Mouse (Mus musculus) adrenal gland, postnatal 36 days (tissue): ENCODE data around the gene L3mbtl3. TPM values are rescaled to one million over a fixed set of nuclear protein-coding genes. Genes with fewer than 3 reads are reported as not detected.

Source experiments
- DNase-seq, 2 experiments: peaks; one replicate each; pipeline ENCODE4 v3.0.0; 2021; ENCODE audit warnings: mixed read lengths in 1 of 2
- microRNA-seq: library from miRNA; unstranded; fragments of <30 nt; microRNA quantifications from one replicate; pipeline ENCODE4 v1.2.0, GENCODE M21; 2021
- total RNA-seq, 2 experiments: library from RNA; stranded (reverse); gene quantifications; 2 replicates each; pipeline ENCODE4 v1.2.3; 2021

L3mbtl3 gene
- total RNA-seq, 2 experiments from 2014 or later = 11.8 to 17.9 TPM

- no peak for DNase-seq
Measured at GRCm38 (mm10) chr10:26239090-26239489, 136.7 kb downstream of the L3mbtl3 start.

- no peak for DNase-seq
Measured at GRCm38 (mm10) chr10:26238559-26238958, 137.2 kb downstream of the L3mbtl3 start.

DNA sequence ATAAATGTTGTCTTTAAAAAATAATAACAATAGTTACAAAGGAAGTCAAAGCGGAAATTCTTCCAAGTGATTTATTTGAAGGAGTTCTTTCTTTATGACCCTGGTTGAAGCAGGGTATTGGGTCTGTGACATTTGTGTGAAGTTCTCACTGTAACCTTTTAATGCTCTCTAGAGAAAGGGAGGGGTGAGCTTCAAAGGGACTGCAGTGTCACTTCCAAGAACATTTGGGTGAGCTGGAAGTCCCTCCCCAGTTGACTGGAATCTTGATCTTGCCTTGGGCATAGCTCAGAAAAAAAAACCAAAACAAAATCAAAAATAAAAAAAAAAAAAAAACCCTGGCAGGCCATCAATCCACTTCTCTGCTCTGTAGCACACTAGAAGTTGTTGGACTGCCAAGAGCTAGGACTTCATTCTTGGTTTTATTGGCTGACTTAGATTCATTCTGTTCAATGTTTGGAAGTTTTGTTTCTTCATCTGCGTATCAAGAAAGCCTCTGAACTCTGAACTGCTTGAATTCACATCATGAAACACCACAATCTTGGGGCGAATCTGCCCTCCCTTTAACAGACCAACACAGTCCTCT is 143.6 kb downstream of the L3mbtl3 start:
- DNase-seq = no peak

DNA sequence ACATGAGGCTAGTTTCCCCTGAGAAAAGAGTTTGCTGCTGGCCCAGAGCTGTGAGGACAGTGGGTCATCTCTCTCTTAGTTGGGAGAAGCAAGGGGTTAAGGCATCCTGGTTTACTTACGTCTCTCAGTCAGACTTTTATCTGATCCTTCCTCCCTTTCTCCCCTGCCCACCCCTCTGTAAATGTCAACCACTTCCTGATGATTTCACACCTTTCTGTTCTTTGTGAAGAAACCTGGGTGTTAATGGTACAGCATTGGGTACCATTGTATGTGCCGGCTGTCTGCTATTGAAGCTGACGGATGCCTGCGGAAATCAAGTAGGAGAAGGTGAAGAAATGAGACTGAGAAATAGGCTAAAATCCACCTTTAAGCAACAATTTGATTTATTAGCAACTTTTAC is 146.3 kb downstream of the L3mbtl3 start, which contains the start of gene Samd3:
Gene Samd3, plus strand, starts transcription at position 220 of the 400 bp plus-strand sequence.
- no peak for DNase-seq

DNA sequence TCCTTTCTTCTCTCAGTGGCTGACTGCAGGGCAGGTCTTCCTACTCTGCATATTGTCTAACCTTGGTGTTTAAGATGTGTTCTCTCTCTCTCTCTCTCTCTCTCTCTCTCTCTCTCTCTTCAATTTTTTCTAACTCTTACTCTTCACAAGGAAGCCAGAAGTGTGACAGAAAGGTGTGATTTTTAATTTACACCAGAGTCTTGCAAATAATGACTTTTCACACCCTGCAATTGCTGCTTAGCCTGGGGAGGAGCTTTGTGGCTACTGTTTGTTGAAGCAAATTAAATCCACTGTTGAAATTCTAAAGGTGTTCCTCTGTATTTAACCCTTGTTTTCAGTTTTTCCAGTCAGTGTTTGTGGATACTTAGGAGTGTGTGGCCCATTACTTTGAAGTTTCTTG is 147.6 kb downstream of the L3mbtl3 start:
- DNase-seq = no peak

- no peak for DNase-seq
Measured at GRCm38 (mm10) chr10:26226734-26227133, 149.0 kb downstream of the L3mbtl3 start.

- DNase-seq = no peak
Measured at GRCm38 (mm10) chr10:26226241-26226640, 149.5 kb downstream of the L3mbtl3 start.

Small RNA genes within 50 kb of the gene (microRNA-seq; reads per million reads assigned to microRNA genes)
- not detected for gene Gm27754

Other genes with a start within 250 kb of the L3mbtl3 start
- gene Samd3, start 146.3 kb downstream of the L3mbtl3 start, total RNA-seq = not detected